Mouse (Mus musculus) layer of hippocampus, adult 8-10 months (tissue): ENCODE measurements at regions not wholly inside any gene's neighbourhood (a gene's known extent, or its start where the extent isn't known, plus 50 kb on each side); places are given as distances from the start of the nearest gene placed in this dataset.

Experiments used
- DNase-seq, 2 experiments: peaks; one replicate each; pipeline ENCODE4 v3.0.0; 2022; ENCODE audit warnings: low spot score in 2 of 2

DNA sequence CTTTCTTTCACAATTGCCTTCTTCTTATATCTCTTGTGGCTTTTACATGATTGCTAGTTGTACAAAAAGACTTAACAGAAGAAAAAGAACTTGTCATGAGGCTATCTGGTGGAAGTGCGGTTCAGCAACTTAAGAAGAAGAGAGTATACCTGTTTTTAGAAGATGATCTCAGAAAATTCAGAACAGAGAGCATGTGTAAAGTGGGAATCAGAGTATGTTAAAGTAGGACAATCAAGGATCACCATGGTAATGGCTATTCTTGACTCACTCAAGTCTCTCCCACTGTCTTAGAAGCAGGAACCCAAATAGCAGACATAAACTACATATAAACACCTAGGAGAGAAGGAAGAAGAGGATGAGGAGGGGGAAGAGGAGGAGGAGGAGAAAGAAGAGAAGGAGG, 857.9 kb upstream of the Nr2f1 start:
- no peak for DNase-seq

DNA sequence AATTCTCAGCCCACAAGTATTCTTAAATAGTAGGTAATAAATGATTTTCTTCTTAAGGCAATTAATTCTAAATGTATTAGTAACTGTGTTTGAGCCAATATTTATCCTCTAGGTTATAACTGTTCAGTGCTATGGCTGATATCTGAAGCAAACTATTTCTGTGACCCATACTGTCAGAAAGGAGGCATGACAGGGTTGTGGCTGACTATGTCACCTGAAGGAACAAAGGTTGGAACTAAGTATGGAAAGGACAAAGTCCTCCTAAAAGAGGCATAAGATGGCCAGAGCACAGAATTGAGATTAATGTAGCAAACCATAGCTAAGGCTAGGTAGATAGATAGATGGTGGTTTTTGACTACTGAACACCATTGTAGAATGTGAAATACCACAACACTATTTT, 854.9 kb upstream of the Nr2f1 start:
- no peak for DNase-seq

DNA sequence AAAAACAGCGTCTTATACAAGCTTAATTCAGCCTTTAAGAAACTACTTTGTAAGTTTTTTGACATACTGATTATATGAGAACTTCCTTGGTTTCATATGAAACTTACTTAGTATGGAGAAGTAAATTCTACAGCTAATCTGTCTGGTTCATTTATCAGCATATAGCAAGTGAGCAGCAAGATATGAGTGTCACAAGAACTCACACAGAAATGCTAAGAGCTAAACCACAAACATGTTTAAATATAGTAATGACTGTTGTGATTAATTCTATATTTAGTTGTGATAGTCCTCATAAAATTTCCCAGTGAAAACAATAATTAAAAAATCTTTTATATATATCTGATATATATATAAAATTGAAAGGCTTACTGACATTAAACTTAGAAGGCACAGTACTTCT, 853.9 kb upstream of the Nr2f1 start:
- no peak for DNase-seq

DNA sequence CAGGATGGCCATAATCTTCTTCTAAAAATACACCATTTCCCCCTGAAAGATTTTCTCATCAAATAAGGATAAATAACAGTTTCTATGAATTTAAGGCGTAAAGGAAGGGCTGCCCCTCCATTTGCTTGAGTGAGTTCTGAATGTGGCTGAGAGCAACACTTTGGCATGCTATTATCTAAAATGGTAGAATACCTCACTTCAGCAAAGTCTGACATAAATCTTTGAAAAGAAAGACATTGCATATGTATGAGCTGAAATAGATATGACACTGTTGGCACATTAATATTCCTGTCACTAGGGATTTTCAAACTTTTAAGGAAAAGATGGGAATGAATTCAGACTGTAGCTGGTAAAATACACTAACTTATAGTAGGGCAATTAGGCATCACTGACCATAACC, 847.7 kb upstream of the Nr2f1 start:
- DNase-seq, result no peak

DNA sequence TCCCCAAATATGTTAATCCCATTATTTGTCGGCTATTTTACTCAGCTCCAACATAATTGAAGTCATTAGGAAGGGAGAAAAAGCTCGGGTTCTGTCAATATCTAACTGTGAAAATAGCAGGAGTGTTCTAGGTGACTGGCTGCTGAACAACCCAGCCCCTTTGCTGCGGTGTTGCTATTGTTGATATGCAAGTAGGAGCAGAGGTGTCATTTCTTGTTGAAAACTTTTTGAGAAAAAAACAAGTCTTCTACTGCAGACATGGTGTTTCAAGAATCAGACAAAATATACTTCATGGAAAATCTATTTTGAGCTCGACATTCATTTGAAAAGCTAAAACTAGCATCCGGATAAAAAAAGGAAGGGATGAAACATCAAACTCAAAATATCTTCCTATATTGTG, 845.1 kb upstream of the Nr2f1 start:
- DNase-seq, result no peak

DNA sequence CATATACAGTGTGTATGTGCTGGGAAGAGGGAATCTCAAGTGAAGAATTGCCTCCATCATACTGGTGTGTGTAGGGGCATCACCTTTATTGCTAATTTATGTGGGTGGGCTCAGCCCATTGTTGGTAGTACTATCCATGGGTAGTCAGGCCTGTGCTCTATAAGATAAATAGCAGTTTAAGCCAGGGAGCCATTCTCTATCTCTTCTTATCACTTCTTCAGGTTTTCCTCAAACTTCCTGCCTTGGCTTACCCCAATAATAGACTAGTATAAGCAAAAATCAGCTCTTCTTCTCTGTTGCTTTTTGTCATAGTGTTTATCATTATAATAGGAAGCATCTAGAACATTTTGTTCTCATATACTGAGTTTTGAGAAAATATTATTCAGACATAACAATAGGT, 838.3 kb upstream of the Nr2f1 start:
- DNase-seq, result no peak

DNA sequence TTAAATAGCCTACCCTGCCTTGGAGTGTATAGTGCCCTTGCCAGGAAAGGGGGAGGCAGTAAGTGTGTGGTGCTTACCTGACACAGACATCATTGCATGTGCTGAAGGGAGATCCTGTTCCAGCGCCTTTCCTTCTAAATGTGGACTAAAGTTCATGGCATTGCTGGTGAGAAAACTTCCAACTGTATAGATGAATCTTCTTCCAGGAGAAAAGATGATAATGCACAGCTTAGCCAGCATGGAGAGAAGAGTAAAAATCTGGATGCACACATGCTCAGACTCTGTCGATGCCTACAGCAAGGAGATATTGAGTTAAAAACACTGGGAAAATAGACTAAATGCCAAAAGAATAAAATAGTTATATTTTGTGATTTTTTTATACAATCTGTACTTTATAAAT, 835.7 kb upstream of the Nr2f1 start:
- DNase-seq, result no peak

DNA sequence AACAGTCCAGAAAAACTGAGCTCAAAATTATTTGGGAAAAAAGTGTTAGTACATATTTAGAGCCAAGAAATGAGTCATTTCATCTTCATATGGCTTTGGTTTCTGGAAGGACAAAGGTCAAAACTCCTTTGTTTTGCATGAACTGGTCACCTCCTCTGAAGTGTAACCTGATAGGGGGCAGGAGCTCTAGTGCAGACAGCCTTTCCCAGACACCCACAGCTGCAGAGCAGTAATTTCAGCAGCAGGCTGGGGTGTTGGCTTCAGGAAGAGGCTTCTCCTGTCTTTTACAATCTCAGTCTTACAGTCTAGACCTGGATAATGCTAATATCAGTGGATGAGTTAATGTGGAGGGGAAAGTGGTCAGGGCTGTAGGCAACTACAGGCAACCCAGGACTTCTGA, 830.4 kb upstream of the Nr2f1 start:
- no peak for DNase-seq

DNA sequence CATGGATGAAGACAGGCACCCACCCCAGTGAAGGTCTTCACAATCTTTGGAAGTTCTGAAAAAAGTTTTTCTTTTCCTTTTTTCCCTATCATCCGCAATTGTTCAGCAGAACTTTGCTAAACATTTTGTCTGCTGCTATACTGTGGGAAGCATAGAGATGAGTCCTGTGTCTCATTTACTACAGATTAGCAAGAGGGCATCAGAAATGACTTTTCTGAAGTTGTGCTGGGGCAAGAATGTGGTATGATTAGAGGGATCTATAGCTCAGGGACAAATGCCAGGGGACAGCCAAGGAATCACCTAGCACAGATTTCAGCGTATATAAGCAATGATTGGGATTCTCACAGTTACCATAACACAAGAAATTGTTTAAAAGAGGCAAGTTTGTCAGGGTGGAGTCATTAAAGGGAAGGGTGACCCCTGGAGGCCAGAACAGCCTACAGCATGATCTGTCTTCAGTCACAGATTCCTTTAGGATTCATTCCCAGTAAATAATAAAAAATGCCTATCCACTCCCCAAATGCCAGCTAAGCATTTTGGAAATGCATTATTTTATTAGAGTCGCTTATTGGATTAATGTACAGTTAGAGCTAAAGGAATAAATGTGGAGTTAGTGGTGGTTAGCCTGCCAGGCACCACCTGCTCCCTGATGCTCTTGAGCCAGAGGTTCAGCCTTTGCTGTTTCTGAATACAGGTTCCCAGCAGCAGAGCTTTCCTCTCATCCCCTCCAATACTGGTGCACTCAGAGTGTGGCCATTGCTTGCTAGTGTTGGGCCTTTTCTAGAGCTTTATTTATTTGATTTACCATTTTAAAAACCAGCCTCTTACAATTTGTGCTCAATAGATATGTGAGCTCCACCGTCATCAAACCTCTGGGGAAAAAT, 828.6 kb upstream of the Nr2f1 start:
- DNase-seq, result peak in 1 of 2 experiments; percentile 28

DNA sequence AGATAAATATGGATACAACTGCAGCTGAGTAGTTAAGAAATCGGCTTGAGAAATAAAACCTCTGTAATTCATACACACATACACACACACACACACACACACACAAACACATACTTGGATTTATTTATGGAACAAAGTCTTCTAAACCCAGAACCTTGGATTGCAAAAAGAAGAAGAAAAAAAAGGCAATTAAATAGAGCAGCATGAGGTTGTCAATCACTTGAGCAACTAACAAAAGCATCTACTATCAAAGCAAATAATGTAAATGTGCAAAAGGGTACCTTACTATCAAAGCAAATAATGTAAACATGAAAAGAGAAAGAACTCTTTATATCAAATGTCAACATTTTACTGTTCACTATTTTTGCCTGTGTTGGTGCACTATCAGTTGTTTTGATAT, 826.1 kb upstream of the Nr2f1 start:
- DNase-seq, result no peak

DNA sequence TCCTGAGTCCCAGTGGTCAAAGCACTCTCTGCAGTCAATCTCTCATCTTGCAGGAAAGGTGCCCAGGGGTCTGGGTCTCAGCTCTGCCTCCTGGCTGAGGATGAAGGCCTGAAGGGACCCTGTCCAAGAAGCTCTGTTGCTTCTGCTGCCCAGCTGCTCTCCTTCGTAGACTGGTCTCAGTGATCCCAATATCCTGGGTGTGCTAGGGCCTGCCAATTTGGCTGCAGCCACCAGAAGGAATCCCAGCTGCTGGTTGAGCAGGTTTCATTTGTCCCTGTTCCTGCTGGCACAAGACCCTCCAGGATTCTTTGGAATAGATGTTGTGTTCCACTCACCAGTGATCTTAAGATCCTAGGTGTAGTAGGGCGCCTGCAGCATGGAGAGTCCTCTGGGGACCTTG, 818.5 kb upstream of the Nr2f1 start:
- DNase-seq, result no peak

DNA sequence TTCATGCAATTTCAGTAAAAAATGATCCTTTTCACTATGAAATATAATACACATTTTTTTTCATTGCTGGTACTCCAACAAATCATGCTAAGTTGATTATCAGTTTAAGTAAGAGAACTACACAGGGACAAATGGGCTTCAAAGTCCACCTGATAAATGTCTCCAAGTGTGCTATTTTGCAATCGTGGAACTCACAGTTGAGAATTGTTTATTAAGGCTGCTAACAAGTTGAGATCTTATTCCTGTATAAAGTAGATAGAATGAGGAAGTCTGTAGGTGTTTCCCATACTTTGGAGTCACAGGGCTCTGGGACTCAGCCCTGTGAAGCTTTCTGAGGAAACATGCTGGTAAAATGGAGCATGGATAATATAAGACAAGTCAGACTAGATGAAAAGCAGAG, 803.8 kb upstream of the Nr2f1 start:
- no peak for DNase-seq

DNA sequence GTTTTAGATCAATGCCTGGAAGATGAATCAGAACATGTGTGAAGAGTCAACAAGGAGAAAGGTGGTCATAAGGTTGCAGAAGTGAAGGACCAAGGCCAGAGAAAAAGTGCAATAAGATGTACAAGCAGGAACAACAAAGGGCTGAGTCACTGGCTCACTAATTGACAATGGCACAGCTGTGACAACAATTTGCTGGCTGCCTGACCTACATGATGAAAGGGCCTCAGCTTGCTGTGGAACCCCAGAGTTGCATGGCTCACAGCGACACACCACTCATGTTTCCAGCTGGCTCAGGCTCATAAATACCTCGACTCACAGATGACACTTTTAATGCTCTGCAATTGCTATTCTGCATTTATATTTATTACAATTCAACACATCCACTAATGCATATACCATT, 799.3 kb upstream of the Nr2f1 start:
- DNase-seq, result no peak

DNA sequence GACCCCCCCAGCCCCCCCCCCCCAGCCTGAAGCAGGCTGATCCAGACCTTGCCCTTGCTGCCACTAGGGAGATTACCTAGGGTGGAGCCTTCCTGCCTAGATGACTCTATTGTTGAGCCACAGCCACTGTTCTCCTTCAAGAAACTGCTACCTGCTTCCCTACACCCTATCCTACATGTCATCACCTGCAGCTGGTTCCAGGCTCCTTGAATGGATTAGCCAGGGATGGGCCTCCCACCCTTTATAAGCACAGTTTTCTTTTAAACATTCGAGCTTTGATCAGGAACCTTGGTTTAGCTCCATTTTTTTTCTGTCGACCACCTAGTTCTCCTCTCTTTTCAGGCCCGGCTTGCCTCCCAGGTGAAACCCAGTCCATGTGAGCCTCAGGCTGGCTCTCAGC, 792.8 kb upstream of the Nr2f1 start:
- DNase-seq, result no peak

DNA sequence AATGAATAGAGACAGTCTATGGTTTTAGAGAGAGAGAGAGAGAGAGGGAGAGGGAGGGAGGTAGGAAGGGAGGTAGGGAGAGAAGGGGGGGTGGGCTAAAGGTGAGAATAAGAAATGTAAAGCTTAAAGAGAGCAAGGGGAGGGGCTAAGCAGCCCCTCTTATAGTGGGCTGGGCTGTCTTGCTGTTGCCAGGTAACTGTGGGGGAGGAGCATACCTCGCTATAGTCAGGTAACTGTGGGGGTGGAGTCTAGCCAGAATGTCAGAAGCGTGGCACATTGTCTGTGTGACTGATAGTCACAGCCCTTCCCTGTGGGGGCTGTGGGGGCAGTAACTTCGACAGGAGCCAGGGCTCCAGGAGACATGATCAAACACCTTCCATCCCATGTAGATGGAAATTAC, 786.4 kb upstream of the Nr2f1 start:
- no peak for DNase-seq

DNA sequence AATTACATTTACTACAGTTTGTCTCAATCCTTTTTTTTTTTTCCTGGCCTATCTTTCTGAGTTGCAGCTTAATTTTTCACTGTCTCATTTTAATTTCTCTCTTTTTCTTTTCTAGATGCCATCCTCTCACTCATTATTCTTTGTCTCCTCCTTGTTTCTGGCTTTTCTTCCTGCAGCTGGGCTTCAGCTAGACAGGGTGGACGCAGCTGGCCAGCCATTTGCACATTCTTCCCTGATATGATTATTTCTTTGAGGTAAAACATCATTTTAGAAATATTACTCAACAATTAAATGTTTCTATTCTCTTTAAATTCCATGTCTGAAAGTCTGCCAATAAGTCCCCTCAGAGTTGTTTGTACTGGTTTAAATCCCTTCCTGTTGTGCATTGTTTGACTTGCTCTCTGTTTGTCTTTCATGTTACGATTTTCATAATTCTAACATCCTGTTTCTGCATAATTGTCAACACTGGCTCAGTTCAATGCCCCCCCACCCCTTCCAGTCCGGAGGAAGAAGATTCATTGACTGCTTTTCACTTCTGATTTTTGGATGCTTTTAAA, 777.7 kb upstream of the Nr2f1 start:
- DNase-seq, result no peak

DNA sequence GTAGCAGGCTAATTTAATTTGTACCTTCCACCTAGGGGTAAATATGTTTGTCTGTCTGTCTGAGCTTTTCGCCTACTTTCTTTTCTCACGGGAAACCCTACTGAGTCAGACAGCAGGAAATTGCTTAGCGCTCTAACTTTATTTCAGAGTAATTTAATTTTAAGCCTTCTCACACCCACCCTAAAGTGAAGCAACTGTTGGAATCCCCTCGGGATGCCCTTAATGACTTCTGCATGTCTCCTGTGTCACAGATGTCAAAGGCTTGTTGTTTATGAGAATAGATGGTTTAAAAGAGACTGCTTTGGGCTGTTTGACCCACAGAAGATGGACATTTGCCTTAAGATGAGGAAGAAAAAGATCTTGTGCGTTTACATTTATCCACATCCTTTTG, 738.8 kb upstream of the Nr2f1 start:
- DNase-seq, result no peak

DNA sequence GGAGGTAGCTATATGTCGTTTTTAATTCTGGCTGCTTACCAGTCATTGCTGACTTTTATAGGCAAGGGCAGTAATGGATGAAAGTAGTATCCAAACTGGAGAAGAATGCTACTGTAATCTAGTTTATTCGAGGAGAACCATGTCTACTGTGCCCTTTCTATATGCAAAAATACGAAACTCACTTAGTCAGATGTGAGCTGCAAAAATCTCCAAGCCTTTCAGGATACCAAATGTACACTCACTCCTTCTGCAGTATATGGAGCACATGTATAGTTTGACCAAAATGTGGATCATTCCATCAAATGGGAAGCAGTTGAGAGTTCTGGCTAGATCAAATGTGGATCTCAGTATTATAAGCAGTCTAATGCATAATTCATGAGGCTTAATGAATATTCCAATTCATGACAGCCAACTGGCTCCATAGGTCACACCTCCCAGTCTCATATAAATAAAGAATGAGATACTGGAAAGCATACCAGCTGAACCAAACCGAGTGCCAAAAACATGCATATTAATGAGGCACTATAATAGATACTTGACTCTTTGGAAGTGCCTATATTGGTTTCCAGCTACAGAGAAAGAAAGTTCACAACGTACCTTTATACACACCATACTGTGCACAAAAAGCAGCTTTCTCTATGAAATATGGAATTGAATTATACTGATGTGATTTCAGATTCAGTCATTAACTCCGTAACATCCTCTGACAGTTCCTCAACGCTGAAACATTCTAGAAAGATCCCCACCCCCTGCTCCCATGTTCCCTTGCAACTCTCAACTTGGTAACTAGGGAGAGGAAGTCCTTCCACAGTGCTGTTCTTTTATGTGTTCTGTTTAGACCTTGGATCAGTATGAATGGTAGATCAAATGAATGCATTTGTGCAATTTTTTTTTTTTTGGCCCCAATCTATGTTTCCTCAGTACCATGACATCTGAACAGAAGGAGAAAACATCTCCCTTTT, 738.1 kb upstream of the Nr2f1 start:
- no peak for DNase-seq

DNA sequence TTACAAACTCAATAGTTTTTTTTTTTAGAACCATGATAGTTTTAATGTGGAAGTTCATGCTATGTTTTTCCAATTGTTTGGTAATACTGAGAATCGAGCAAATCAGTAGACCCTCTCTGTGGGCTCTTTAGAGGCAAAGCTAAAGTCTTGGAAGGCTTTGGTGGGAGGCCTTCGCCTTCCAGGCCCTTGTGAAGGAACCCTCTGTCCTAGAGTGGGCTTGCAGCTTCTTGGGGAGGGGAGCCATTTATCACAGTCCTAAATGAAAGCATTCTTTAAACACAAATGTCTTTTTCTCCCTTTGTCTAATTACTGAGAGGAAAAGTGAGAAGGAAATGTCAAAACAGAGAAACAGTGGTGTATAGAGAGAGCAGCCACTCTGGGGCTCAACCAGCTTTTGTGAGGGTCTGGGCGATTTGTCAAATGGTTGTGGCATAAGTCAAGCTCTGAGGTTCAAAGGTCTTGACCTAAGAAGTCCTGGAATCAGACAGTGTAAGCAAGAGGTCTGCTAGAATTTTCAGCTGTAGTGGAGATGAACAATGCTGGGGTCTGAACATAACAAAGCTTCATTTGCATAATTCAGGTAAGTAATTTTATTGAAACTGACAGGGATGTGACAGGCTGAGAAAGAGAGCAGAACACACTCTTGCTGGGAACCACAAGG, 736.6 kb upstream of the Nr2f1 start:
- DNase-seq, result no peak

DNA sequence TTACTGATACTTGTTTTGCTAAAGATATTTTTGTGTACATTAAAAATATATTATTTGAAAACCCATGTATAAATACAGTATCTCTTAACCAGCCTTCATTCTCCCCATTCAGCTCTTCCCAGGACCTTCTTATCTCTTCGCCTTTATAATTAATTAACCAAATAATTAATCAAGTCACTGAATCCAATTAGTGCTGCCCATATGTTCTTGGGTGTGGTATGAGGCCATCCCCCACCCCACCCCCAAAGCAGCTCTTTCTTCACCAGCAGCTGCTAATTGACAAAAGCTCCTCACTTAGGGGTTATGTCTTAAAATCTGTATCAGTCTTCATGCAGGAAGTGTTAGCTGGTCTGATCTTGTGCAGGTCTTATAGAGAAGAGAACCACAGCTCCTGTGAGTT, 728.8 kb upstream of the Nr2f1 start:
- no peak for DNase-seq

DNA sequence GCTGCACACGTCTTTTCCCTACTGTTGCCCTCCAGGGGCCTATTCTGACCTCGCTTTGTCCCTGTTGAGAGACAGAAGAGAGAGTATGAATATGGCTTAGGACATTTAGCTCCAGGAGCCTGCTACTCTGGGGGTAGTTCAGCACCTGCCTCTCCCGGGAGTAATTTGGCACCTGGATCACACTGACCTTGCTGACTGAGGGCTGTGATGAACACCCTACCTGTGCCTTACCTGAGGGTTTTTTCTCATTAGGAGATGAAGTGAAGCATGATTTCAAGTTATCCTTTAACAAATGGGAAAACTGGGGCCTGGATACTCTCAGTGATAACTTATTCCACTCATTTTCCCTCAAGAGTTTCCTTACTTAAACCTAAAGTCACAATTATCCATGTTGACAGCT, 721.2 kb upstream of the Nr2f1 start:
- DNase-seq, result no peak

DNA sequence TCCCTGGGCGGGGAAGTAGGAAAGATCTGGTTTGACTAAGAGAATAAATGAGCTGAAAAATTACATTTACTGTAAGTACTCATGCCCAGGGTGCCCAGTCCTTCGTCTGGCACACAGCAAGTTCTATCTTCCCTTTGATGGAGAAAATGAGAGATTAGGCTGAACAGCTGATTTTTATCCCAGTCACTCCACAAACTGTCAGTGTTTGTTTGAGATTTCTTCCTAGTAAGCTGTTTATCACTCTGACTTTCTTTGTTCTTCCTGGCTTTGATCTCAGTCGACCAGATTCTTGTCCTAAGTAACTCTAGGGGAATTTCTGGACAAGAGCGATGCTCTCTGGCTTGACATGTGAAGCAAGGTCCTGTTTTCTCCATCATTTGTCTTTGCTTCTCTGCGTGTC, 710.3 kb upstream of the Nr2f1 start:
- DNase-seq, result no peak
